Mouse (Mus musculus): Measurements from ENCODE around the gene Smarce1. TPM values are rescaled to one million over a fixed set of nuclear protein-coding genes. Genes with fewer than 3 reads are reported as not detected.

The Smarce1 gene
- total and polyA plus RNA-seq, 3 experiments, result 149 to 464 (median 246) TPM

GRCm38 (mm10) chr11:99272721-99273120 lies 41.9 kb upstream of the Smarce1 start:
- no peak overlapping the region for H3K9ac ChIP-seq (ENCODE audit: insufficient read depth, low read depth)
- dilution Hi-C loops (cut with MboI; ENCODE audit: extremely low pct_ligation_motif_present, extremely low pct_unique_long_range_greater_than_20kb, low sequenced_read_pairs) (no loop called here), in situ Hi-C loops (cut with MboI; ENCODE audit: low pct_ligation_motif_present, low pct_unique_long_range_greater_than_20kb, low sequenced_read_pairs) (no loop called here)
- H3K36me3 ChIP-seq (replicated peaks in 1 of 2; ENCODE audit: control insufficient read depth in 1 of 2, insufficient read depth in 1 of 2, low read length in 1 of 2), result no peaks in the 10 kb centered on the region
- H3K27me3 ChIP-seq (replicated peaks), result peaks cover 15% of the 10 kb centered on the region
- no peak overlapping the region for H3K4me2 ChIP-seq (ENCODE audit: insufficient read depth, low read depth, poor library complexity, severe bottlenecking)
- no peak overlapping the region for H3K4me3 ChIP-seq (replicated peaks in 1 of 3; ENCODE audit: low read depth in 2 of 3, low read length in 2 of 3, poor library complexity in 1 of 3)
- DNase-seq (ENCODE audit: extremely low read depth), result no peak
- no peaks in the 10 kb centered on the region for H3K9me3 ChIP-seq (replicated peaks; ENCODE audit: low read length)
- H3K27ac ChIP-seq (ENCODE audit: insufficient read depth, low read depth), result no peak overlapping the region
- H3K4me1 ChIP-seq (ENCODE audit: control insufficient read depth in 1 of 2, insufficient read depth in 2 of 2), result peaks cover 0 to 3% of the 10 kb centered on the region in 2 experiments; a peak in 2 of 4 replicates
- H3K79me2 ChIP-seq (replicated peaks; ENCODE audit: control insufficient read depth, extremely low read depth, insufficient read depth, poor library complexity, severe bottlenecking), result no peaks in the 10 kb centered on the region
- TF ChIP-seq TBP (conservative IDR thresholded peaks at IDR 0.05; ENCODE audit: low read depth, low read length) (no peak), ETS1 (conservative IDR thresholded peaks at IDR 0.05; ENCODE audit: low read depth, low read length) (no peak), USF1 (IDR thresholded peaks at IDR 0.05; ENCODE audit: low read depth, low read length) (no peak), SIN3A (IDR thresholded peaks at IDR 0.05; ENCODE audit: low read length) (no peak), MXI1 (IDR thresholded peaks at IDR 0.05; ENCODE audit: low read depth, low read length) (no peak), MAZ (IDR thresholded peaks at IDR 0.05; ENCODE audit: low read depth, low read length) (no peak), IRF4 (IDR thresholded peaks at IDR 0.05; ENCODE audit: low read depth, low read length) (no peak), BHLHE40 (IDR thresholded peaks at IDR 0.05; ENCODE audit: low read depth, low read length) (no peak), MAX (IDR thresholded peaks at IDR 0.05; ENCODE audit: low read length) (no peak), RCOR1 (conservative IDR thresholded peaks at IDR 0.05; ENCODE audit: low read depth, low read length) (no peak), CHD1 (IDR thresholded peaks at IDR 0.05; ENCODE audit: low read depth, low read length) (no peak), ELF1 (IDR thresholded peaks at IDR 0.05; ENCODE audit: low read depth, low read length) (no peak), JUN (IDR thresholded peaks at IDR 0.05; ENCODE audit: insufficient read depth, low read depth, low read length) (no peak), RAD21 (IDR thresholded peaks at IDR 0.05; ENCODE audit: low read depth, low read length) (no peak), USF2 (conservative IDR thresholded peaks at IDR 0.05; ENCODE audit: low read depth, low read length) (no peak)

- no peaks in the 10 kb centered on the region for H3K9me3 ChIP-seq (replicated peaks; ENCODE audit: low read length)
- TF ChIP-seq UBTF (IDR thresholded peaks at IDR 0.05; ENCODE audit: low read depth, low read length), result no peak
- TF ChIP-seq TBP (conservative IDR thresholded peaks at IDR 0.05; ENCODE audit: low read depth, low read length), result no peak
- TF ChIP-seq EP300 (IDR thresholded peaks at IDR 0.05; ENCODE audit: low read length), result no peak
- no peak for TF ChIP-seq JUN (IDR thresholded peaks at IDR 0.05; ENCODE audit: insufficient read depth, low read depth, low read length)
- no peak for TF ChIP-seq GABPA (IDR thresholded peaks at IDR 0.05; ENCODE audit: insufficient replicate concordance, low read depth, low read length)
- no peak for TF ChIP-seq SMC3 (IDR thresholded peaks at IDR 0.05; ENCODE audit: low read depth, low read length)
- no peak for TF ChIP-seq CHD1 (IDR thresholded peaks at IDR 0.05; ENCODE audit: low read depth, low read length)
- TF ChIP-seq TCF12 (IDR thresholded peaks at IDR 0.05; ENCODE audit: low read depth, low read length), result no peak
- no peak overlapping the region for H3K4me3 ChIP-seq (replicated peaks in 1 of 3; ENCODE audit: low read depth in 2 of 3, low read length in 2 of 3, poor library complexity in 1 of 3)
- no peak overlapping the region for H3K27ac ChIP-seq (ENCODE audit: insufficient read depth, low read depth)
- peaks cover 5 to 6% of the 10 kb centered on the region in 2 experiments; a peak in 3 of 4 replicates for H3K4me1 ChIP-seq (ENCODE audit: control insufficient read depth in 1 of 2, insufficient read depth in 2 of 2)
- no peaks in the 10 kb centered on the region for H3K79me2 ChIP-seq (replicated peaks; ENCODE audit: control insufficient read depth, extremely low read depth, insufficient read depth, poor library complexity, severe bottlenecking)
- dilution Hi-C loops (cut with MboI; ENCODE audit: extremely low pct_ligation_motif_present, extremely low pct_unique_long_range_greater_than_20kb, low sequenced_read_pairs), result no loop called here
- H3K9ac ChIP-seq (ENCODE audit: insufficient read depth, low read depth), result no peak overlapping the region
- in situ Hi-C loops (cut with MboI; ENCODE audit: low pct_ligation_motif_present, low pct_unique_long_range_greater_than_20kb, low sequenced_read_pairs), result no loop called here
- no peak overlapping the region for H3K4me2 ChIP-seq (ENCODE audit: insufficient read depth, low read depth, poor library complexity, severe bottlenecking)
- no peaks in the 10 kb centered on the region for H3K36me3 ChIP-seq (replicated peaks in 1 of 2; ENCODE audit: control insufficient read depth in 1 of 2, insufficient read depth in 1 of 2, low read length in 1 of 2)
- H3K27me3 ChIP-seq (replicated peaks), result peaks cover 15% of the 10 kb centered on the region
- no peak for DNase-seq (ENCODE audit: extremely low read depth)
Observed at GRCm38 (mm10) chr11:99269192-99269591, 38.4 kb upstream of the Smarce1 start.

All from CH12.LX (cell line).